Mouse (Mus musculus) liver, adult 2 months (tissue): ENCODE data around the gene Sdk2. TPM values are rescaled to one million over a fixed set of nuclear protein-coding genes. Genes with fewer than 3 reads are reported as not detected.

Source experiments
- DNase-seq: peaks from one replicate; pipeline ENCODE4 v3.0.0-alpha.2; 2011; ENCODE audit warnings: low read depth, low spot score; ENCODE audit errors: extremely low read depth
- H3K27ac ChIP-seq: fragments of 200-500 bp; replicated peaks from 2 replicates; pipeline ENCODE4 v1.5.1; 2012; ENCODE audit warnings: low read depth, mild to moderate bottlenecking, control low read depth, inconsistent platforms, low read length; ENCODE audit not compliant: insufficient read depth
- H3K27me3 ChIP-seq: fragments of 200-500 bp; 2 replicates; pipeline ENCODE4 v1.6.1; 2012; ENCODE audit warnings: mild to moderate bottlenecking, moderate library complexity, low read length, inconsistent platforms; ENCODE audit not compliant: control insufficient read depth, insufficient read depth
- H3K36me3 ChIP-seq: fragments of 200-500 bp; 2 replicates; pipeline ENCODE4 v1.6.1; 2012; ENCODE audit warnings: low read length, inconsistent platforms; ENCODE audit not compliant: control insufficient read depth, insufficient read depth
- H3K4me1 ChIP-seq: fragments of 200-500 bp; 2 replicates; pipeline ENCODE4 v1.6.1; 2011; ENCODE audit warnings: low read length; ENCODE audit not compliant: control insufficient read depth, insufficient read depth
- H3K4me3 ChIP-seq: fragments of 200-500 bp; 2 replicates; pipeline ENCODE4 v1.5.1; 2011; ENCODE audit warnings: low read depth, mild to moderate bottlenecking, control low read depth, low read length, moderate library complexity; ENCODE audit not compliant: insufficient read depth
- H3K79me2 ChIP-seq: fragments of 200-500 bp; 2 replicates; pipeline ENCODE4 v1.6.1; 2012; ENCODE audit warnings: inconsistent platforms, mild to moderate bottlenecking, low read length, moderate library complexity; ENCODE audit not compliant: control insufficient read depth, insufficient read depth
- H3K9ac ChIP-seq: fragments of 200-500 bp; 2 replicates; pipeline ENCODE4 v1.6.1; 2012; ENCODE audit warnings: low read depth, mild to moderate bottlenecking, control low read depth, inconsistent platforms, low read length
- CTCF ChIP-seq: fragments of 200-500 bp; IDR thresholded peaks from 2 replicates; pipeline ENCODE4 v1.5.1; 2011; ENCODE audit warnings: low read depth, low read length, control low read depth
- POLR2A ChIP-seq: fragments of 200-500 bp; IDR thresholded peaks from 2 replicates; pipeline ENCODE4 v1.6.1; 2011; ENCODE audit warnings: low read length, control low read depth; ENCODE audit not compliant: insufficient read depth; ENCODE audit errors: extremely low read depth
- WGBS: fragments of 180-500 bp; shearing (Covaris S2); methylation state at CpG from one replicate; pipeline ENCODE4 v1.1.7; 2018; 5-methylcytosine and 5-hydroxymethylcytosine counted together
- polyA plus RNA-seq: library from polyadenylated mRNA; depleted of rRNA; stranded (reverse); fragments of >200 nt; gene quantifications from 2 replicates; pipeline ENCODE4 v1.2.3, GENCODE M21; 2012
- total RNA-seq: library from RNA; depleted of rRNA; stranded (reverse); fragments of >200 nt; gene quantifications from 2 replicates; pipeline ENCODE4 v1.2.3, GENCODE M21; 2014

Sdk2 gene
- total and polyA plus RNA-seq, 2 experiments, result 0.07 to 0.28 TPM

DNA sequence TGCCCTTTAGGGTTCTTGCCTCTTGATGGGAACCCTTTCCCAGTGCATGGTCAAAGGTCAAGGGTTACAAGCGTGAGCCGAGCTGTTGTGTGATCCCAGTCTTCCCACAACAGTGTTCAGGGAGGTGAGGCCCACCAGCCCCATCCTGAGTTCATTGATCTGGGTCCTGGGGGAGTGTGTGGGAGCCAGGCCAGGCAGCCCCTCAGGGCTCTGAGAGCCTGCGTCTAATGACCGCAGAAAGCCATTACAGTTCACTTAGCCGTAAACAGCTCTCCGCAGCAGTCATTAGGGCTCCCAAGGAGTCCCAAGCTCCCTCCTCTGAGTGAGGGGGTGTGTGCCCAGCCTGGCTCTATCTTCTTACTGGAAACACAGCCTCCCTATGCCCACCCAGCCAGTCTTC, 66.8 kb downstream of the Sdk2 start:
- H3K4me3 ChIP-seq, result no peak overlapping the region
- H3K9ac ChIP-seq, result no peak overlapping the region
- TF ChIP-seq CTCF (no peak), POLR2A (no peak)
- H3K27ac ChIP-seq, result no peak overlapping the region
- no peaks in the 10 kb centered on the region for H3K4me1 ChIP-seq
- H3K79me2 ChIP-seq, result no peaks in the 10 kb centered on the region
- no peak for DNase-seq
- 71% methylated on average over 6 of the region's 6 CpGs for WGBS
- peaks cover 3% of the 10 kb centered on the region; the same call in 1 of the 2 replicates for H3K27me3 ChIP-seq
- H3K36me3 ChIP-seq, result no peaks in the 10 kb centered on the region

GRCm38 (mm10) chr11:113998702-113999101, 68.1 kb downstream of the Sdk2 start:
- Histone ChIP-seq H3K36me3 (no peaks in the 10 kb centered on the region), H3K9ac (no peak overlapping the region), H3K79me2 (no peaks in the 10 kb centered on the region), H3K27ac (no peak overlapping the region), H3K4me1 (no peaks in the 10 kb centered on the region), H3K4me3 (no peak overlapping the region), H3K27me3 (peaks cover 3% of the 10 kb centered on the region; the same call in 1 of the 2 replicates)
- TF ChIP-seq CTCF, result no peak
- no peak for TF ChIP-seq POLR2A
- WGBS, result 97% methylated on average over 3 of the region's 3 CpGs
- DNase-seq, result no peak

DNA sequence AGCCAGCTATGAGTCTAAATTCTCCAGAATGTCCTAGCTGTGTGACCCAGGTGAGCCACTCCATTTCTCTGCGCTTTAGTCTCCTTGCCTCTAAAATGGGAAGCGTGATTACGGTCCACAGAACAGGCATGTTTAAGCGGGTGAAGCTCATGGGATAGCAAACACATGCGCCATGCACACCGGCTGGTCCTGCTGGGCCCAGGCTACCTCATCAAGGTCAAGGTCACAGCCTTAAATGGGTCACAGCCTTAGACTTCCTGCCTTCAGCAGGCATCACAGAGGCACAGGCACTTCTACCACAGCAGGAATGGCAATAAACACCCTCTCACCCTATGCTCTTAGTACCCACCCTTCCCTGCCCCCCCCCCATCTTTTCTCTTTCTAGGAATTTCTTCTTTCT, 72.9 kb downstream of the Sdk2 start:
- no peak for TF ChIP-seq POLR2A
- no peak for TF ChIP-seq CTCF
- Histone ChIP-seq H3K27me3 (no peaks in the 10 kb centered on the region), H3K27ac (no peak overlapping the region), H3K79me2 (no peaks in the 10 kb centered on the region), H3K4me1 (no peaks in the 10 kb centered on the region), H3K36me3 (no peaks in the 10 kb centered on the region), H3K9ac (no peak overlapping the region), H3K4me3 (no peak overlapping the region)
- no peak for DNase-seq
- 88% methylated on average over 6 of the region's 6 CpGs for WGBS

DNA sequence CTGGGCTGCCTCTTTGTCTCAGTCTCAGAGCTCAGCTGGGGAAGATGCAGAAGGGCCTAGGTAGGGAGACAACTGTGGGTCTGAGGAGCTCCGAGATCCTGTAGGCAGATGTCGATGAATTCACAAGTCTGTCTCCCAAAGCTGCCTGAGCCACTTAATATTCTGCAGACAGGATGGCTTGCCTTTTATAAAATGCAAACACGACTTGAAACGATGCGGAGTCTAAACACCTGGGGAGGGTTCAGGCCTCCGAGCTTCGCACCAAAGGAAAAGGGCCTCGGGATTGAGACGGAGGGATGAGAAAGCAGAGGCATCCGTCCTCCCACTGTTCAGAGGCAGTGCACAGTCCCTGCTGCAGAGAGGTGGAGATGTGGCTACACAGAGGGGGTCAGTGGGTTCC, 74.0 kb downstream of the Sdk2 start:
- Histone ChIP-seq H3K36me3 (no peaks in the 10 kb centered on the region), H3K27me3 (no peaks in the 10 kb centered on the region), H3K4me1 (no peaks in the 10 kb centered on the region), H3K9ac (no peak overlapping the region), H3K79me2 (no peaks in the 10 kb centered on the region), H3K27ac (no peak overlapping the region), H3K4me3 (no peak overlapping the region)
- 88% methylated on average over 10 of the region's 10 CpGs for WGBS
- TF ChIP-seq POLR2A, result no peak
- TF ChIP-seq CTCF, result no peak
- DNase-seq, result no peak

GRCm38 (mm10) chr11:113991886-113992285, 75.0 kb downstream of the Sdk2 start:
- no peak for DNase-seq
- Histone ChIP-seq H3K4me3 (no peak overlapping the region), H3K27ac (no peak overlapping the region), H3K9ac (no peak overlapping the region), H3K36me3 (no peaks in the 10 kb centered on the region), H3K27me3 (no peaks in the 10 kb centered on the region), H3K79me2 (no peaks in the 10 kb centered on the region), H3K4me1 (no peaks in the 10 kb centered on the region)
- WGBS, result 80% methylated on average over 8 of the region's 8 CpGs
- TF ChIP-seq POLR2A (no peak), CTCF (no peak)

DNA sequence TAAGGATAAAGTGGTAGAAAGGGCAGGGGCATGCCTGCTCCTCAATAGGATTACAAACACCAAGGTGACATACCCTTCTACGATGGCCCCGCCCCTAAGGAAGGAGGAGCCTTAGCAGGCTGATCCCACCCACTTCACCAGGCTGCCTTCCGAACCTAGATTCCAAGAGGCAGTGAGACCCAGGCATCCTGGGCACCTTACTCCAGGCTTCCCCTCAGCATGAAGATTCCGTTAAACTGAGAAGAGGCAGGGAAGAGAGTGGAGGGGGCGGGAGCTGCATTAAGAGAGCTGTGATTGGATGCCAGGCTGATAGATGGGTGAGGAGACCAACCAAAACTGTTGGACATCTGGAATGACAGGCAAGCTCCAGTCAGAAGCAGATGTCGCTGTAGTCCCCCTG, 76.4 kb downstream of the Sdk2 start:
- no peaks in the 10 kb centered on the region for H3K79me2 ChIP-seq
- no peak for DNase-seq
- no peak overlapping the region for H3K27ac ChIP-seq
- TF ChIP-seq POLR2A, result no peak
- TF ChIP-seq CTCF, result no peak
- WGBS, result 19% methylated on average over 6 of the region's 6 CpGs
- no peak overlapping the region for H3K9ac ChIP-seq
- no peaks in the 10 kb centered on the region for H3K36me3 ChIP-seq
- no peaks in the 10 kb centered on the region for H3K4me1 ChIP-seq
- H3K4me3 ChIP-seq, result no peak overlapping the region
- no peaks in the 10 kb centered on the region for H3K27me3 ChIP-seq
